In the genomic region with DNA sequence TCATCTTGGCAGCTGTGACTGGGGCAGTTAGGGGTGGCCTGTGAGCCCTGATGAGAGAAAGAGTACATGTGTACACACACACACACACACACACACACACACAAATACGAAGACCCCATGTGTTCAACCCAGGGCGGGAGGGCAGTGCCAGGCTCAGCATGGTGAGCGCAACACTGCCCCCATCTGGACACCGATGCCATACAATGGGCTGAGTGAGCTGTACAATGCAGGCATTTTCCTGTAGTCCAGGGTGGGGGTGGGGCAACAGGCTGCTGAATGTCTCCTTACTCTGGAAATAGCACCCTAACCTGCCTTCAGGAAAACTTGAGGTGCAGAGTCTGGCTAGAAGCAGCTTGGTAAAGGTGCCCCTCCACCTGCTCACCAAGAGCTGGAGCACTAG, we compare ENCODE assay signal across 8 mouse cellular contexts. TPM values are rescaled to one million over a fixed set of nuclear protein-coding genes. Genes with fewer than 3 reads are reported as not detected.
DNase-seq lines count a peak whose midpoint lies in the region; ATAC-seq and TF ChIP-seq lines count a peak whose summit lies in the region.

No protein-coding gene starts in this region.

- no peak overlapping the region for H3K4me3 ChIP-seq in E14TG2a.4 (replicated peaks; ENCODE audit: low read length)
- no peak overlapping the region for H3K4me3 ChIP-seq in forebrain, postnatal 0 days (ENCODE audit: low read depth, low read length)

- DNase-seq in CD4-positive, CD25-positive, alpha-beta regulatory T cell, adult 2 months (ENCODE audit: low read depth, low spot score), result peak; percentile 84
- DNase-seq in c-Kit-positive CD71-positive TER-119-positive erythroid progenitor cells, embryonic 14.5 days (ENCODE audit: low spot score), result peak; percentile 54
- DNase-seq in forebrain, postnatal 0 days, result peak; percentile 68
- DNase-seq in large intestine, adult 2 months (ENCODE audit: low read depth, low spot score), result peak; percentile 29
- peak; percentile 64 for DNase-seq in lung, postnatal 25 days (ENCODE audit: low spot score)
- DNase-seq in skeletal muscle tissue, adult 2 months (ENCODE audit: low read depth, low spot score), result peak; percentile 7

- TF ChIP-seq CTCF in E14TG2a.4 (conservative IDR thresholded peaks at IDR 0.05; ENCODE audit: low read length), result peak; percentile 63
- TF ChIP-seq CTCF in forebrain, postnatal 0 days (IDR thresholded peaks at IDR 0.05; ENCODE audit: low read depth), result peak; percentile 77

- WGBS in forebrain, postnatal 0 days, result 9% methylated on average over 4 of the region's 4 CpGs
- WGBS in large intestine, adult 2 months, result 28% methylated on average over 4 of the region's 4 CpGs

- no peak overlapping the region for H3K9ac ChIP-seq in forebrain, postnatal 0 days

- H3K27me3 ChIP-seq in E14TG2a.4 (ENCODE audit: insufficient read depth, low read length), result peaks cover 9% of the 10 kb centered on the region
- no peaks in the 10 kb centered on the region for H3K27me3 ChIP-seq in forebrain, postnatal 0 days (ENCODE audit: insufficient read depth, low read length)

- peaks cover 73% of the 10 kb centered on the region for H3K4me1 ChIP-seq in E14TG2a.4 (replicated peaks; ENCODE audit: low read depth, low read length)
- H3K4me1 ChIP-seq in forebrain, postnatal 0 days (ENCODE audit: insufficient read depth), result peaks cover 18% of the 10 kb centered on the region

- peaks cover 62% of the 10 kb centered on the region for H3K36me3 ChIP-seq in E14TG2a.4 (ENCODE audit: insufficient read depth, low read length)
- H3K36me3 ChIP-seq in forebrain, postnatal 0 days (ENCODE audit: insufficient read depth), result peaks cover 39% of the 10 kb centered on the region

- ATAC-seq in CD4-positive, CD25-positive, alpha-beta regulatory T cell, adult 4 months, result no peak
- ATAC-seq in forebrain, postnatal 0 days, result peak; percentile 34

- H3K4me2 ChIP-seq in forebrain, postnatal 0 days (ENCODE audit: low read depth), result no peak overlapping the region

- H3K27ac ChIP-seq in forebrain, postnatal 0 days (ENCODE audit: low read depth, low read length), result no peak overlapping the region

- no peaks in the 10 kb centered on the region for H3K9me3 ChIP-seq in E14TG2a.4 (ENCODE audit: low read length)
- no peaks in the 10 kb centered on the region for H3K9me3 ChIP-seq in forebrain, postnatal 0 days (ENCODE audit: low read length)

RNA-seq across cellular contexts. Expression of a gene that starts 3.6 kb away (rescaled TPM):
- polyA plus RNA-seq in CD4-positive, CD25-positive, alpha-beta regulatory T cell, adult 4 months (2017; shearing (Covaris generic)), result 10 to 100 TPM in 1 of 2 experiments, 1 to 10 TPM in 1; 9.7 to 12.8 TPM
- total RNA-seq in forebrain, postnatal 0 days (2014; rRNA removed), result 27.8 and 32.2 TPM in 2 replicates
- polyA plus RNA-seq in forebrain, postnatal 0 days (2015; fragmentation: Nextera tagmentation; extraction: Ambion mirVana), result 25.3 and 30.1 TPM in 2 replicates
- polyA plus RNA-seq in large intestine, adult 2 months (2012; rRNA removed), result 27.3 and 34.5 TPM in 2 replicates

RNA-seq across cellular contexts. Expression of a gene that starts 23.9 kb away (rescaled TPM):
- 100 to 1,000 TPM in 1 of 2 experiments, 10 to 100 TPM in 1; 67.8 to 101 TPM for polyA plus RNA-seq in CD4-positive, CD25-positive, alpha-beta regulatory T cell, adult 4 months (2017; shearing (Covaris generic))
- 80.7 and 104 TPM in 2 replicates for total RNA-seq in forebrain, postnatal 0 days (2014; rRNA removed)
- polyA plus RNA-seq in forebrain, postnatal 0 days (2015; fragmentation: Nextera tagmentation; extraction: Ambion mirVana), result 31.7 and 37.4 TPM in 2 replicates
- 230 and 253 TPM in 2 replicates for polyA plus RNA-seq in large intestine, adult 2 months (2012; rRNA removed)

RNA-seq across cellular contexts. Expression of a gene that starts 25.1 kb away (rescaled TPM):
- 10 to 100 TPM in 1 of 2 experiments, 1 to 10 TPM in 1; 9.1 to 12.2 TPM for polyA plus RNA-seq in CD4-positive, CD25-positive, alpha-beta regulatory T cell, adult 4 months (2017; shearing (Covaris generic))
- 35.7 and 40.4 TPM in 2 replicates for total RNA-seq in forebrain, postnatal 0 days (2014; rRNA removed)
- 25.4 and 26.5 TPM in 2 replicates for polyA plus RNA-seq in forebrain, postnatal 0 days (2015; fragmentation: Nextera tagmentation; extraction: Ambion mirVana)
- polyA plus RNA-seq in large intestine, adult 2 months (2012; rRNA removed), result 9.7 and 9.8 TPM in 2 replicates

Comparison
In these comparisons a context has a peak if more than half of its experiments do, and no peak if none do; other contexts are left out.
1. DNase-seq: peak in every context shown above with its lines; median percentile 84 in CD4-positive, CD25-positive, alpha-beta regulatory T cell, adult 2 months; 68 in forebrain, postnatal 0 days; 64 in lung, postnatal 25 days; 54 in c-Kit-positive CD71-positive TER-119-positive erythroid progenitor cells, embryonic 14.5 days; 29 in large intestine, adult 2 months; 7 in skeletal muscle tissue, adult 2 months.